Mouse (Mus musculus) MEL (cell line): ENCODE results near the gene Pacsin1. TPM values are rescaled to one million over a fixed set of nuclear protein-coding genes. Genes with fewer than 3 reads are reported as not detected.

ENCODE experiments used
- DNase-seq: peaks from one replicate; pipeline ENCODE4 v3.0.0; 2011; ENCODE audit warnings: low read depth, low spot score
- H3K27ac ChIP-seq: 2 replicates; pipeline ENCODE4 v1.5.1; 2012; ENCODE audit warnings: low read depth, mild to moderate bottlenecking, control low read depth, low read length, moderate library complexity; ENCODE audit not compliant: control insufficient read depth
- H3K27me3 ChIP-seq, 2 experiments: fragments of 150-350 bp in 1 of 2; sonication (generic) in 1 of 2; 2 replicates each; pipeline ENCODE4 v1.6.1; 2012; ENCODE audit warnings: low read length in 2 of 2, mild to moderate bottlenecking in 2 of 2, improper control_type of control experiment in 1 of 2, moderate library complexity in 1 of 2; ENCODE audit not compliant: insufficient read depth in 2 of 2, control insufficient read depth in 1 of 2
- H3K36me3 ChIP-seq, 2 experiments: 2 replicates each; pipeline ENCODE4 v1.6.1; 2012 to 2014; ENCODE audit warnings: low read length in 2 of 2, improper control_type of control experiment in 1 of 2, inconsistent platforms in 1 of 2, mild to moderate bottlenecking in 1 of 2; ENCODE audit not compliant: insufficient read depth in 2 of 2, control insufficient read depth in 1 of 2
- H3K4me1 ChIP-seq, 2 experiments: fragments of 150-350 bp in 1 of 2; sonication (generic) in 1 of 2; 2 replicates each; pipeline ENCODE4 v1.6.1; 2012; ENCODE audit warnings: low read length in 2 of 2, improper control_type of control experiment in 1 of 2, mild to moderate bottlenecking in 1 of 2; ENCODE audit not compliant: insufficient read depth in 2 of 2, control insufficient read depth in 1 of 2
- H3K4me3 ChIP-seq, 2 experiments: fragments of 150-350 bp in 1 of 2; sonication (generic) in 1 of 2; 2 replicates each; pipeline ENCODE4 v1.5.1; 2012; ENCODE audit warnings: low read depth in 2 of 2, low read length in 2 of 2, mild to moderate bottlenecking in 2 of 2, moderate library complexity in 2 of 2, control low read depth in 1 of 2, improper control_type of control experiment in 1 of 2; ENCODE audit not compliant: control insufficient read depth in 1 of 2, insufficient read depth in 1 of 2
- H3K79me2 ChIP-seq: 2 replicates; pipeline ENCODE4 v1.6.1; 2012; ENCODE audit warnings: mild to moderate bottlenecking, low read length, moderate library complexity; ENCODE audit not compliant: control insufficient read depth, poor library complexity, insufficient read depth
- H3K9ac ChIP-seq: 2 replicates; pipeline ENCODE4 v1.6.1; 2012; ENCODE audit warnings: low read depth, mild to moderate bottlenecking, control low read depth, low read length, moderate library complexity; ENCODE audit not compliant: control insufficient read depth, poor library complexity, severe bottlenecking
- H3K9me3 ChIP-seq: fragments of 150-350 bp; sonication (generic); replicated peaks from 2 replicates; pipeline ENCODE4 v1.6.1; 2012; ENCODE audit warnings: mild to moderate bottlenecking, low read length, improper control_type of control experiment, moderate library complexity; ENCODE audit not compliant: insufficient read depth
- CHD1 ChIP-seq: IDR thresholded peaks from 2 replicates; pipeline ENCODE4 v1.6.1; 2012; ENCODE audit warnings: low read depth, mild to moderate bottlenecking, inconsistent platforms, low read length, improper control_type of control experiment
- CTCF ChIP-seq, 3 experiments: IDR thresholded peaks in 2 of 3; conservative IDR thresholded peaks in 1 of 3; 2 replicates each; pipeline ENCODE4 v1.5.1; 2011 to 2012; ENCODE audit warnings: low read length in 3 of 3, low read depth in 2 of 3, mild to moderate bottlenecking in 2 of 3, improper control_type of control experiment in 1 of 3, inconsistent platforms in 1 of 3, mixed read lengths in 1 of 3, moderate library complexity in 1 of 3; ENCODE audit not compliant: control insufficient read depth in 1 of 3, insufficient read depth in 1 of 3, poor library complexity in 1 of 3, severe bottlenecking in 1 of 3
- ELF1 ChIP-seq: IDR thresholded peaks from 2 replicates; pipeline ENCODE4 v1.6.1; 2014; ENCODE audit warnings: low read depth, mild to moderate bottlenecking, inconsistent platforms, low read length, improper control_type of control experiment, moderate library complexity
- EP300 ChIP-seq, 2 experiments: IDR thresholded peaks; 2 replicates each; pipeline ENCODE4 v1.6.1; 2011; ENCODE audit warnings: improper control_type of control experiment in 2 of 2, low read length in 2 of 2, low read depth in 1 of 2, mild to moderate bottlenecking in 1 of 2
- ETS1 ChIP-seq: IDR thresholded peaks from 2 replicates; pipeline ENCODE4 v1.6.1; 2012; ENCODE audit warnings: low read depth, mild to moderate bottlenecking, inconsistent platforms, low read length, improper control_type of control experiment, moderate library complexity
- HCFC1 ChIP-seq: IDR thresholded peaks from 2 replicates; pipeline ENCODE4 v1.6.1; 2012; ENCODE audit warnings: low read depth, mild to moderate bottlenecking, inconsistent platforms, low read length, improper control_type of control experiment, moderate library complexity
- JUND ChIP-seq: IDR thresholded peaks from 2 replicates; pipeline ENCODE4 v1.6.1; 2011; ENCODE audit warnings: low read depth, mild to moderate bottlenecking, improper control_type of control experiment, low read length
- KAT2A ChIP-seq: conservative IDR thresholded peaks from 2 replicates; pipeline ENCODE4 v1.6.1; 2012; ENCODE audit warnings: low read depth, low read length, improper control_type of control experiment, inconsistent platforms
- MEF2A ChIP-seq: IDR thresholded peaks from 2 replicates; pipeline ENCODE4 v1.6.1; 2014; ENCODE audit warnings: low read depth, mild to moderate bottlenecking, inconsistent platforms, low read length, improper control_type of control experiment; ENCODE audit not compliant: poor library complexity, insufficient replicate concordance, severe bottlenecking; ENCODE audit errors: extremely low read depth
- MXI1 ChIP-seq: IDR thresholded peaks from 2 replicates; pipeline ENCODE4 v1.6.1; 2011; ENCODE audit warnings: mild to moderate bottlenecking, low read depth, low read length, improper control_type of control experiment
- MYB ChIP-seq: IDR thresholded peaks from 2 replicates; pipeline ENCODE4 v1.6.1; 2011; ENCODE audit warnings: mild to moderate bottlenecking, low read depth, low read length, improper control_type of control experiment
- MYC ChIP-seq: IDR thresholded peaks from 2 replicates; pipeline ENCODE4 v1.6.1; 2011; ENCODE audit warnings: low read depth, mild to moderate bottlenecking, low read length, improper control_type of control experiment, moderate library complexity
- NRF1 ChIP-seq: IDR thresholded peaks from 2 replicates; pipeline ENCODE4 v1.6.1; 2014; ENCODE audit warnings: low read depth, mild to moderate bottlenecking, inconsistent platforms, low read length, improper control_type of control experiment, moderate library complexity; ENCODE audit not compliant: poor library complexity, insufficient read depth, severe bottlenecking
- POLR2AphosphoS5 ChIP-seq: IDR thresholded peaks from 2 replicates; pipeline ENCODE4 v1.6.1; 2012; ENCODE audit warnings: low read depth, borderline replicate concordance, mild to moderate bottlenecking, inconsistent platforms, low read length, moderate library complexity, mixed read lengths
- SMC3 ChIP-seq: IDR thresholded peaks from 2 replicates; pipeline ENCODE4 v1.6.1; 2011; ENCODE audit warnings: low read depth, low read length, improper control_type of control experiment
- TAL1 ChIP-seq: IDR thresholded peaks from 2 replicates; pipeline ENCODE4 v1.6.1; 2012; ENCODE audit warnings: mild to moderate bottlenecking, inconsistent platforms, low read length, moderate library complexity, mixed read lengths
- UBTF ChIP-seq: IDR thresholded peaks from 2 replicates; pipeline ENCODE4 v1.6.1; 2012; ENCODE audit warnings: low read depth, mild to moderate bottlenecking, inconsistent platforms, low read length, improper control_type of control experiment, moderate library complexity, borderline replicate concordance; ENCODE audit not compliant: insufficient read depth
- USF1 ChIP-seq: IDR thresholded peaks from 2 replicates; pipeline ENCODE4 v1.6.1; 2014; ENCODE audit warnings: low read depth, mild to moderate bottlenecking, inconsistent platforms, low read length, improper control_type of control experiment, moderate library complexity
- USF2 ChIP-seq, 2 experiments: IDR thresholded peaks; 2 replicates each; pipeline ENCODE4 v1.6.1; 2011 to 2012; ENCODE audit warnings: improper control_type of control experiment in 2 of 2, low read length in 2 of 2, borderline replicate concordance in 1 of 2, inconsistent platforms in 1 of 2, low read depth in 1 of 2, mild to moderate bottlenecking in 1 of 2; ENCODE audit not compliant: insufficient read depth in 1 of 2
- ZC3H11A ChIP-seq: IDR thresholded peaks from 2 replicates; pipeline ENCODE4 v1.6.1; 2012; ENCODE audit warnings: low read depth, mild to moderate bottlenecking, inconsistent platforms, low read length, improper control_type of control experiment
- ZNF384 ChIP-seq: IDR thresholded peaks from 2 replicates; pipeline ENCODE4 v1.6.1; 2012; ENCODE audit warnings: low read depth, mild to moderate bottlenecking, inconsistent platforms, low read length, improper control_type of control experiment
- polyA plus RNA-seq, 2 experiments: library from polyadenylated mRNA; stranded (reverse) in 1 of 2; unstranded in 1 of 2; fragments of >175 nt in 1 of 2; fragments of >200 nt in 1 of 2; gene quantifications; 2 replicates each; pipeline versions ENCODE4 v1.2.1 to v1.2.4; 2012; ENCODE audit warnings: low replicate concordance in 2 of 2, low read depth in 1 of 2; ENCODE audit not compliant: insufficient read length in 2 of 2, insufficient read depth in 1 of 2, missing spikeins in 1 of 2
- total RNA-seq: library from RNA; depleted of rRNA; stranded (reverse); fragments of 300-350 nt; gene quantifications from 2 replicates; pipeline ENCODE4 v1.2.3, GENCODE M21; 2012

Pacsin1 gene
- total and polyA plus RNA-seq, 3 experiments, result 0.17 TPM; not detected in 2

GRCm38 (mm10) chr17:27712832-27713231 lies 57.5 kb downstream of the Pacsin1 start:
- no peaks in the 10 kb centered on the region for H3K36me3 ChIP-seq
- H3K79me2 ChIP-seq, result no peaks in the 10 kb centered on the region
- H3K9ac ChIP-seq, result no peak overlapping the region
- 0 out of 4 replicates have a peak, but pooled peaks cover 0 to 2% of the 10 kb centered on the region in 2 experiments for H3K4me1 ChIP-seq
- H3K9me3 ChIP-seq, result no peaks in the 10 kb centered on the region
- no peak overlapping the region for H3K27ac ChIP-seq
- no peak overlapping the region for H3K4me3 ChIP-seq
- no peak for DNase-seq
- TF ChIP-seq CHD1, result no peak
- no peak for TF ChIP-seq EP300 (IDR thresholded peaks at IDR 0.05; ENCODE audit: low read depth in 1 of 2, low read length in 2 of 2)
- TF ChIP-seq ZC3H11A, result no peak
- no peak for TF ChIP-seq CTCF (IDR thresholded peaks at IDR 0.05 in 2 of 3, conservative IDR thresholded peaks at IDR 0.05 in 1 of 3; ENCODE audit: control insufficient read depth in 1 of 3, insufficient read depth in 1 of 3, low read depth in 2 of 3, low read length in 3 of 3, poor library complexity in 1 of 3, severe bottlenecking in 1 of 3)
- TF ChIP-seq ELF1, result no peak
- TF ChIP-seq JUND, result no peak
- TF ChIP-seq NRF1, result no peak
- no peak for TF ChIP-seq KAT2A
- TF ChIP-seq MEF2A, result no peak
- TF ChIP-seq MYB, result no peak
- TF ChIP-seq SMC3, result no peak
- TF ChIP-seq HCFC1, result no peak
- no peak for TF ChIP-seq TAL1
- no peak for TF ChIP-seq ZNF384
- TF ChIP-seq USF2 (IDR thresholded peaks at IDR 0.05; ENCODE audit: borderline replicate concordance in 1 of 2, insufficient read depth in 1 of 2, low read depth in 1 of 2, low read length in 2 of 2), result no peak
- TF ChIP-seq POLR2AphosphoS5, result no peak
- no peak for TF ChIP-seq ETS1
- TF ChIP-seq MXI1, result no peak
- TF ChIP-seq MYC, result no peak
- no peaks in the 10 kb centered on the region for H3K27me3 ChIP-seq

- H3K9ac ChIP-seq, result no peak overlapping the region
- no peaks in the 10 kb centered on the region for H3K9me3 ChIP-seq
- H3K4me3 ChIP-seq, result no peak overlapping the region
- no peaks in the 10 kb centered on the region; a peak in 1 of 4 replicates for H3K27me3 ChIP-seq
- no peak for TF ChIP-seq UBTF
- no peak for TF ChIP-seq POLR2AphosphoS5
- TF ChIP-seq ZC3H11A, result no peak
- TF ChIP-seq USF1, result no peak
- no peak for TF ChIP-seq MYC
- no peak for TF ChIP-seq ELF1
- no peak for TF ChIP-seq TAL1
- no peak overlapping the region for H3K27ac ChIP-seq
- H3K79me2 ChIP-seq, result no peaks in the 10 kb centered on the region
- no peaks in the 10 kb centered on the region for H3K36me3 ChIP-seq
- H3K4me1 ChIP-seq, result 0 out of 4 replicates have a peak, but pooled peaks cover 0 to 2% of the 10 kb centered on the region in 2 experiments
- DNase-seq, result no peak
Observed at GRCm38 (mm10) chr17:27716804-27717203, 61.5 kb downstream of the Pacsin1 start.
